In genomic region chr17:17845187-17846027, GRCm38 (mm10) we compare ENCODE assay signal across 15 mouse cellular contexts. TPM values are rescaled to one million over a fixed set of nuclear protein-coding genes. Genes with fewer than 3 reads are reported as not detected.
DNase-seq lines count a peak whose midpoint lies in the region; ATAC-seq and TF ChIP-seq lines count a peak whose summit lies in the region.
"Had no signal": no experiment of that assay in that cellular context is flagged by ENCODE, and none has a peak within 500 bp of the region (broad histone marks: within the 10 kb centered on the region; RNA-seq: fewer than 3 reads in every experiment).

No protein-coding gene starts in this region.

- no peaks in the 10 kb centered on the region for H3K27me3 ChIP-seq in CH12.LX (replicated peaks)
- H3K27me3 ChIP-seq in lung, embryonic 14.5 days (ENCODE audit: insufficient read depth, low read length), result no peaks in the 10 kb centered on the region
- H3K27me3 ChIP-seq: hindbrain, embryonic 15.5 days had no signal

- TF ChIP-seq POLR2A in CH12.LX (IDR thresholded peaks at IDR 0.05; ENCODE audit: low read depth, low read length), result no peak

- H3K4me2 ChIP-seq in CH12.LX (ENCODE audit: insufficient read depth, low read depth, poor library complexity, severe bottlenecking), result peak overlapping the region; percentile 42
- no peak overlapping the region for H3K4me2 ChIP-seq in lung, embryonic 14.5 days
- H3K4me2 ChIP-seq: hindbrain, embryonic 15.5 days; midbrain, embryonic 12.5 days had no signal

- DNase-seq in embryo, embryonic 10 days (ENCODE audit: low spot score), result peak; percentile 25
- no peak for DNase-seq in embryo, embryonic 9.5 days (ENCODE audit: extremely low spot score)
- no peak for DNase-seq in left cerebral cortex, adult 2 months (ENCODE audit: extremely low spot score in 1 of 2, low spot score in 2 of 2)
- no peak for DNase-seq in left cerebral cortex, adult 11 months (ENCODE audit: low spot score)
- DNase-seq in CH12.LX (ENCODE audit: extremely low read depth), result peak; percentile 48
- DNase-seq in lung, embryonic 14.5 days, result no peak
- DNase-seq in urinary bladder, postnatal 4 days (ENCODE audit: low spot score in 2 of 2), result no peak
- DNase-seq in adrenal gland, postnatal 36 days, result no peak
- DNase-seq: cerebellum, adult 9-11 months; right cerebral cortex, postnatal 25 days had no signal

- in situ Hi-C loops in CH12.LX (cut with MboI; ENCODE audit: low pct_ligation_motif_present, low pct_unique_long_range_greater_than_20kb, low sequenced_read_pairs), result loop anchor here (10.0 kb wide), 1 partner anchor 81 kb away; no protein-coding TSS in a partner anchor

- TF ChIP-seq EP300 in CH12.LX (IDR thresholded peaks at IDR 0.05; ENCODE audit: low read length), result peak; percentile 84

- WGBS in lung, embryonic 14.5 days, result 71% methylated on average over 10 of the region's 10 CpGs

- peaks cover 0 to 17% of the 10 kb centered on the region in 2 experiments for H3K36me3 ChIP-seq in CH12.LX (replicated peaks in 1 of 2; ENCODE audit: control insufficient read depth in 1 of 2, insufficient read depth in 1 of 2, low read length in 1 of 2)
- peaks cover 29% of the 10 kb centered on the region for H3K36me3 ChIP-seq in lung, embryonic 14.5 days (ENCODE audit: insufficient read depth)
- H3K36me3 ChIP-seq: hindbrain, embryonic 15.5 days had no signal

- dilution Hi-C loops in CH12.LX (cut with MboI; ENCODE audit: extremely low pct_ligation_motif_present, extremely low pct_unique_long_range_greater_than_20kb, low sequenced_read_pairs), result no loop called here

- no peaks in the 10 kb centered on the region for H3K9me3 ChIP-seq in CH12.LX (replicated peaks; ENCODE audit: low read length)
- H3K9me3 ChIP-seq in lung, embryonic 14.5 days (ENCODE audit: low read depth, low read length), result no peaks in the 10 kb centered on the region
- H3K9me3 ChIP-seq: hindbrain, embryonic 15.5 days; midbrain, embryonic 12.5 days had no signal

- intact Hi-C loops in left cerebral cortex, adult 2 months (cut with DNase I), result loop anchor here (5.0 kb wide), 1 partner anchor 52 kb away; no protein-coding TSS in a partner anchor

- TF ChIP-seq CTCF in left cerebral cortex, adult 2 months (IDR thresholded peaks at IDR 0.05), result peak; percentile 46
- peak in 1 of 2 experiments; percentile 72; a peak in 3 of 4 replicates for TF ChIP-seq CTCF in CH12.LX (conservative IDR thresholded peaks at IDR 0.05 in 1 of 2, IDR thresholded peaks at IDR 0.05 in 1 of 2; ENCODE audit: low read depth in 2 of 2, low read length in 2 of 2)
- TF ChIP-seq CTCF in lung, embryonic 14.5 days (IDR thresholded peaks at IDR 0.05; ENCODE audit: low read depth), result peak; percentile 23; the same call in 1 of the 2 replicates

- no peak for ATAC-seq in lung, embryonic 14.5 days (ENCODE audit: insufficient read depth)

- no peak overlapping the region for H3K9ac ChIP-seq in CH12.LX (ENCODE audit: insufficient read depth, low read depth)
- no peak overlapping the region for H3K9ac ChIP-seq in lung, embryonic 14.5 days
- H3K9ac ChIP-seq: hindbrain, embryonic 15.5 days; midbrain, embryonic 12.5 days had no signal

- no peak overlapping the region for H3K4me3 ChIP-seq in left cerebral cortex, adult 2 months
- peak overlapping the region in 1 of 3 experiments; percentile 27 for H3K4me3 ChIP-seq in CH12.LX (replicated peaks in 1 of 3; ENCODE audit: low read depth in 2 of 3, low read length in 2 of 3, poor library complexity in 1 of 3)
- no peak overlapping the region for H3K4me3 ChIP-seq in lung, embryonic 14.5 days (ENCODE audit: low read depth, low read length)
- H3K4me3 ChIP-seq: hindbrain, embryonic 15.5 days; midbrain, embryonic 12.5 days had no signal

- H3K27ac ChIP-seq in left cerebral cortex, adult 2 months, result no peak overlapping the region
- no peak overlapping the region for H3K27ac ChIP-seq in CH12.LX (ENCODE audit: insufficient read depth, low read depth)
- H3K27ac ChIP-seq in lung, embryonic 14.5 days (ENCODE audit: low read depth), result no peak overlapping the region
- H3K27ac ChIP-seq: hindbrain, embryonic 15.5 days; midbrain, embryonic 12.5 days had no signal

- H3K79me2 ChIP-seq in CH12.LX (replicated peaks; ENCODE audit: control insufficient read depth, extremely low read depth, insufficient read depth, poor library complexity, severe bottlenecking), result no peaks in the 10 kb centered on the region

- peak; percentile 45 for TF ChIP-seq RAD21 in CH12.LX (IDR thresholded peaks at IDR 0.05; ENCODE audit: low read depth, low read length)

- peaks cover 0 to 6% of the 10 kb centered on the region in 2 experiments; a peak in 2 of 4 replicates for H3K4me1 ChIP-seq in CH12.LX (ENCODE audit: control insufficient read depth in 1 of 2, insufficient read depth in 2 of 2)
- no peaks in the 10 kb centered on the region for H3K4me1 ChIP-seq in lung, embryonic 14.5 days (ENCODE audit: insufficient read depth)
- H3K4me1 ChIP-seq: midbrain, embryonic 12.5 days had no signal

TF ChIP-seq in CH12.LX, 34 proteins besides CTCF, POLR2A, EP300 and RAD21 (continues in another document):
- TF ChIP-seq JUND (conservative IDR thresholded peaks at IDR 0.05; ENCODE audit: low read depth, low read length), result peak; percentile 55; the same call in 1 of the 2 replicates
- peak; percentile 87 for TF ChIP-seq IRF4 (IDR thresholded peaks at IDR 0.05; ENCODE audit: low read depth, low read length)
- TF ChIP-seq USF1 (IDR thresholded peaks at IDR 0.05; ENCODE audit: low read depth, low read length), result no peak
- TF ChIP-seq MAX (IDR thresholded peaks at IDR 0.05; ENCODE audit: low read length), result peak; percentile 69
- peak; percentile 48; the same call in 1 of the 2 replicates for TF ChIP-seq MXI1 (IDR thresholded peaks at IDR 0.05; ENCODE audit: low read depth, low read length)
- TF ChIP-seq JUN (IDR thresholded peaks at IDR 0.05; ENCODE audit: insufficient read depth, low read depth, low read length), result peak; percentile 58; the same call in 1 of the 2 replicates
- peak; percentile 22; the same call in 1 of the 2 replicates for TF ChIP-seq TCF12 (IDR thresholded peaks at IDR 0.05; ENCODE audit: low read depth, low read length)
- no peak for TF ChIP-seq E2F4 (IDR thresholded peaks at IDR 0.05; ENCODE audit: insufficient replicate concordance, low read depth, low read length)
- TF ChIP-seq USF2 (conservative IDR thresholded peaks at IDR 0.05; ENCODE audit: low read depth, low read length), result no peak
- no peak for TF ChIP-seq CHD2 (IDR thresholded peaks at IDR 0.05; ENCODE audit: low read length)
- TF ChIP-seq SMC3 (IDR thresholded peaks at IDR 0.05; ENCODE audit: low read depth, low read length), result peak; percentile 59
- no peak for TF ChIP-seq HCFC1 (IDR thresholded peaks at IDR 0.05; ENCODE audit: low read depth, low read length)
- no peak for TF ChIP-seq MAZ (IDR thresholded peaks at IDR 0.05; ENCODE audit: low read depth, low read length)
- TF ChIP-seq ETS1 (conservative IDR thresholded peaks at IDR 0.05; ENCODE audit: low read depth, low read length), result peak; percentile 40; the same call in 1 of the 2 replicates
- TF ChIP-seq GABPA (IDR thresholded peaks at IDR 0.05; ENCODE audit: insufficient replicate concordance, low read depth, low read length), result no peak
- TF ChIP-seq BHLHE40 (IDR thresholded peaks at IDR 0.05; ENCODE audit: low read depth, low read length), result peak; percentile 22; the same call in 1 of the 2 replicates
- no peak for TF ChIP-seq MAFK (IDR thresholded peaks at IDR 0.05; ENCODE audit: insufficient replicate concordance, low read length)
- TF ChIP-seq ZMIZ1 (IDR thresholded peaks at IDR 0.05; ENCODE audit: low read depth, low read length), result no peak
- no peak for TF ChIP-seq NELFE (IDR thresholded peaks at IDR 0.05; ENCODE audit: low read depth, low read length)
- TF ChIP-seq TBP (conservative IDR thresholded peaks at IDR 0.05; ENCODE audit: low read depth, low read length), result no peak
- TF ChIP-seq RCOR1 (conservative IDR thresholded peaks at IDR 0.05; ENCODE audit: low read depth, low read length), result 0 out of 2 replicates have a peak, but pooled peaks have one; percentile 48
- TF ChIP-seq PAX5 (IDR thresholded peaks at IDR 0.05; ENCODE audit: low read length), result no peak
- no peak for TF ChIP-seq ZKSCAN1 (IDR thresholded peaks at IDR 0.05; ENCODE audit: borderline replicate concordance, low read depth, low read length)
- no peak for TF ChIP-seq SIN3A (IDR thresholded peaks at IDR 0.05; ENCODE audit: low read length)

RNA-seq across cellular contexts. Expression of gene Has1, which starts 9.6 kb away (rescaled TPM):
- total RNA-seq in left cerebral cortex, adult 2 months (2021), result under 1 TPM; 0.81 to 0.82 TPM
- total RNA-seq in CH12.LX (2012; rRNA removed) (not detected in 2 replicates), CH12.LX (2014; rRNA removed) (not detected in 2 replicates)
- not detected in 2 replicates for polyA plus RNA-seq in CH12.LX (2012; ENCODE audit: insufficient read length, low read depth)
- polyA plus RNA-seq in lung, embryonic 14.5 days (2014; fragmentation: Nextera tagmentation; extraction: Ambion mirVana), result 2.1 and 2.2 TPM in 2 replicates
- total RNA-seq in adrenal gland, postnatal 36 days (2021), result under 1 TPM; 0.13 to 0.26 TPM

RNA-seq across cellular contexts. Expression of gene Spaca6, which starts 18.4 kb away (rescaled TPM):
- total RNA-seq in left cerebral cortex, adult 2 months (2021), result 100 to 1,000 TPM; 107 to 114 TPM
- total RNA-seq in CH12.LX (2012; rRNA removed) (not detected in 2 replicates), CH12.LX (2014; rRNA removed) (not detected in 2 replicates)
- polyA plus RNA-seq in CH12.LX (2012; ENCODE audit: insufficient read length, low read depth), result 0.67 TPM in 1 of 2 replicates, not detected in the other
- 33.2 and 38.9 TPM in 2 replicates for polyA plus RNA-seq in lung, embryonic 14.5 days (2014; fragmentation: Nextera tagmentation; extraction: Ambion mirVana)
- total RNA-seq in adrenal gland, postnatal 36 days (2021), result 10 to 100 TPM; 38.7 to 53.8 TPM

RNA-seq across cellular contexts. Expression of gene Fpr1, which starts 38.3 kb away (rescaled TPM):
- total RNA-seq in left cerebral cortex, adult 2 months (2021), result not detected
- total RNA-seq in CH12.LX (2012; rRNA removed), result not detected in 2 replicates
- total RNA-seq in CH12.LX (2014; rRNA removed), result not detected in 2 replicates
- not detected in 2 replicates for polyA plus RNA-seq in CH12.LX (2012; ENCODE audit: insufficient read length, low read depth)
- 0.13 and 0.46 TPM in 2 replicates for polyA plus RNA-seq in lung, embryonic 14.5 days (2014; fragmentation: Nextera tagmentation; extraction: Ambion mirVana)
- not detected for total RNA-seq in adrenal gland, postnatal 36 days (2021)
- total RNA-seq: ES-E14 had no signal
- polyA plus RNA-seq: limb, embryonic 11.5 days; midbrain, embryonic 12.5 days had no signal

RNA-seq across cellular contexts. Expression of gene Fpr2, which starts 42.2 kb away (rescaled TPM):
- not detected for total RNA-seq in left cerebral cortex, adult 2 months (2021)
- total RNA-seq in CH12.LX (2012; rRNA removed) (not detected in 2 replicates), CH12.LX (2014; rRNA removed) (not detected in 2 replicates)
- polyA plus RNA-seq in CH12.LX (2012; ENCODE audit: insufficient read length, low read depth), result not detected in 2 replicates
- 0.17 and 1.1 TPM in 2 replicates for polyA plus RNA-seq in lung, embryonic 14.5 days (2014; fragmentation: Nextera tagmentation; extraction: Ambion mirVana)
- total RNA-seq in adrenal gland, postnatal 36 days (2021), result not detected
- total RNA-seq: ES-E14 had no signal
- polyA plus RNA-seq: hindbrain, embryonic 15.5 days; limb, embryonic 11.5 days; midbrain, embryonic 12.5 days had no signal

RNA-seq across cellular contexts. Expression of gene Fpr3, which starts 42.2 kb away (rescaled TPM):
- not detected for total RNA-seq in left cerebral cortex, adult 2 months (2021)
- total RNA-seq in CH12.LX (2012; rRNA removed) (not detected in 2 replicates), CH12.LX (2014; rRNA removed) (not detected in 2 replicates)
- not detected in 2 replicates for polyA plus RNA-seq in CH12.LX (2012; ENCODE audit: insufficient read length, low read depth)
- not detected in 2 replicates for polyA plus RNA-seq in lung, embryonic 14.5 days (2014; fragmentation: Nextera tagmentation; extraction: Ambion mirVana)
- total RNA-seq in adrenal gland, postnatal 36 days (2021), result not detected
- total RNA-seq: ES-E14 had no signal
- polyA plus RNA-seq: hindbrain, embryonic 15.5 days; limb, embryonic 11.5 days; midbrain, embryonic 12.5 days; urinary bladder, adult 2 months had no signal

Comparison
In these comparisons a context has a peak if more than half of its experiments do, and no peak if none do; other contexts are left out.
1. DNase-seq: peak in embryo, embryonic 10 days (single experiment) and CH12.LX (single experiment); none in embryo, embryonic 9.5 days (single experiment), left cerebral cortex, adult 2 months (0 of 2), left cerebral cortex, adult 11 months (single experiment), lung, embryonic 14.5 days (single experiment), urinary bladder, postnatal 4 days (0 of 2) and adrenal gland, postnatal 36 days (0 of 2).
2. RNA of gene Spaca6, which starts 18.4 kb away (total RNA-seq): 107 to 114 TPM in left cerebral cortex, adult 2 months and 38.7 to 53.8 TPM in adrenal gland, postnatal 36 days; not detected in CH12.LX; every median in the first group is over 10 times any median in the second.